Mouse (Mus musculus) megakaryocyte, embryonic 14.5 days (primary cell): ENCODE data around the gene Fgf9.

Source experiments
- FLI1 ChIP-seq: IDR thresholded peaks from 2 replicates; pipeline ENCODE4 v1.6.1; 2012; ENCODE audit warnings: low read length, inconsistent platforms, mixed read lengths
- GATA1 ChIP-seq: IDR thresholded peaks from 3 replicates; pipeline ENCODE4 v1.6.1; 2012; ENCODE audit warnings: mixed read lengths, low read length, inconsistent platforms, borderline replicate concordance

DNA sequence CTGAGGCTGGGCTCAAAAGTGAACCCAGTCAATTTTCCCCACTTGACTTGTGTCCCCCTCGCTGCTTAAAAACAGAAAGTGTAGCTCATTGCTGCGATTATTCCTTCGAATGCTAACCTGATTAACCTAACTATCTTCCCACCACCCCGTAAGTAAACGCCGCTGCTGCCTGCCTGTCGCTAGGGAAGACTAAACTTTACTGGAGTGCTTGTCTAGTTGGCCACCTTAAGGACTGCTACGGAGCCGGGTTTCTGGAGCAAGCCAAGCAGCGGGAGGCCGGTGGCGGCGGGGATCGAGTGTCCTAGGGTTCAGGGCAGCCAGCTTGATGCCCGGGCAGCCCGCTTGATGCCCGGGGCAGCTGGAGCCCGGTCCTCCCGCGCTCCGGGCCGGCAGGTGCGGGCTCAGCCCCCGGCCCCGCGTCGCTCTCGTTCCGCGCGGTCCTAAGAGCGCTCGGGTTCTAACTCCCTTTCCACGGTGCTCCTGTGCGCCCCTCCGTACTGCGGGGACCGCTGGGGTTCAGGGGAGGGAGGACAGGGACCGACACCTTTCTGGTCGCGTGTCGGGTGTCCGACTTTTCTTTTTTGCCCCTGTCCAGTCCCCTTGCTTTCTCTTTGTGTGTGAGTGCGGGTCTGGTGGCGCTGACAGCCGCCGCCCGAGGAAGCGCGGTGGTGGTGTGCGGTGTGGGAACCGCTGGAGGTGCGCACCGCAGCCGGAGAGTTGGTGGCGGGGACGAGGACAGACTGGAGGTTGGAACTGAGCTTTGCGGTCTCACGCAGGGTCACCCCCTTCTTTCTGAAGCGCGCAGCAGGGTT is 4.5 kb downstream of the Fgf9 start:
- TF ChIP-seq GATA1 (no peak), FLI1 (no peak)
